Mouse (Mus musculus) neural tube, embryonic 15.5 days (tissue): Measurements from ENCODE around the gene Zfp300. TPM values are rescaled to one million over a fixed set of nuclear protein-coding genes. Genes with fewer than 3 reads are reported as not detected.

ENCODE experiments used
- ATAC-seq: fragments of 200-750 bp; cut with Nextera tagmentation; 2 replicates; pipeline ENCODE4 v1.8.0; 2017; ENCODE audit warnings: mild to moderate bottlenecking, moderate TSS enrichment, moderate library complexity; ENCODE audit not compliant: low FRiP score
- H3K27ac ChIP-seq: fragments of 300-500 bp; sonication (generic); replicated peaks from 2 replicates; pipeline ENCODE4 v1.5.1; 2015; ENCODE audit warnings: mild to moderate bottlenecking, inconsistent platforms
- H3K27me3 ChIP-seq: fragments of 300-500 bp; sonication (generic); replicated peaks from 2 replicates; pipeline ENCODE4 v1.6.1; 2015; ENCODE audit warnings: inconsistent platforms
- H3K36me3 ChIP-seq: fragments of 300-500 bp; sonication (generic); 2 replicates; pipeline ENCODE4 v1.6.1; 2015; ENCODE audit warnings: inconsistent platforms
- H3K4me1 ChIP-seq: fragments of 300-500 bp; sonication (generic); 2 replicates; pipeline ENCODE4 v1.6.1; 2015; ENCODE audit warnings: inconsistent platforms
- H3K4me2 ChIP-seq: fragments of 300-500 bp; sonication (generic); 2 replicates; pipeline ENCODE4 v1.6.1; 2015; ENCODE audit warnings: inconsistent platforms, mild to moderate bottlenecking, moderate library complexity
- H3K4me3 ChIP-seq: fragments of 300-500 bp; sonication (generic); replicated peaks from 2 replicates; pipeline ENCODE4 v1.5.1; 2015; ENCODE audit warnings: mild to moderate bottlenecking, inconsistent platforms
- H3K9ac ChIP-seq: fragments of 300-500 bp; sonication (generic); replicated peaks from 2 replicates; pipeline ENCODE4 v1.6.1; 2015; ENCODE audit warnings: mild to moderate bottlenecking, inconsistent platforms
- H3K9me3 ChIP-seq: fragments of 300-500 bp; sonication (generic); replicated peaks from 2 replicates; pipeline ENCODE4 v1.6.1; 2016; ENCODE audit warnings: inconsistent platforms
- WGBS: fragments of 180-500 bp; shearing (Covaris S2); methylation state at CpG from one replicate; pipeline ENCODE4 v1.1.7; 2015; ENCODE audit warnings: mixed read lengths; 5-methylcytosine and 5-hydroxymethylcytosine counted together
- polyA plus RNA-seq: library from polyadenylated mRNA; unstranded; fragments of >200 nt; fragmentation: Nextera tagmentation; extraction: Ambion mirVana; gene quantifications from 2 replicates; pipeline ENCODE4 v1.2.1, GENCODE M21; 2015

The Zfp300 gene
- 4.0 and 4.8 TPM in 2 replicates for polyA plus RNA-seq

DNA sequence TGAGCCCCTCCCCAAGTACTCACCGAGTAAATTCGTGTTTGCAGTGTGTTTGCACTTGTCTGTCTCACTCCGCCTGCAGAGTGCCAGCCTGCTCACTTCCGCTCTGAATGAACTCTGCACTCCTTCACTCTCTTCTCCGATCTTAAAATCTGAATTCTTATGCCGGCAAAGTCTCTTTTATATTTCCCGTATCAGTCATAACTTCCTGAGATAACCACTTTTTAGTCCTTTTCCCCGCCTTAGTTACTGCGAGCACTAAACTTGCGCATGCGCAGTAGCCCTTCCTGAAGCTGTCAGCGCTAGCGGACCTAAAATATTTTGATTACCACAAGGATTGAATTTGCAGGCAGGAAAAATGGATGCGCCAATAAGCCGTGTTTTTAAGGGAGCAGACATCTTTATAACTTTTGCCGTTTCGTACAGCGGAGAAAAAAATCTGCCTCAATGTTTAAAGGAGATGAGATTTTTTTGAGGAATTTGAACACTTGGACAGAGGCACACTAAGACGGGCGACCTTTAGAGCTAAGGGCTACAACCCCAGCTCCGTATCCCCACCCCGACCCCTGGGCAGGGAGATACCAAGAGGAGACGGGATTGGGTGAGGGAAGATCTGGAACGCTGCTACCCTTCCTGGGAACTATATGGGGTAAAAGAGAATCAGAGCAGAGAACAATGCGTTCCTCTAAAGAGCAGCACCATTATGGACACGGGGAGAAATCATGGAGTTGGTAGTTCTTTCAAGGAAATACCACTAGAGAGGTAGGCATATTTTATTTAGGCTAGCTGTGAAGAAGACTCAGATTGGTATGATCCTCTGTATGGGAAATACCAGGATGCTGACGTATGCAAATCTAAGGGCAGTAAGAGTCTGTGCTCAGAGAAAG, at the start of gene Zfp300:
Gene Zfp300 (minus strand): TSS at position 545 of the 884 bp plus-strand sequence.
- Histone ChIP-seq H3K4me2 (peak within 1 kb of the TSS; percentile 58), H3K9me3 (no peaks in the 10 kb centered on the region), H3K36me3 (no peaks in the 10 kb centered on the region), H3K4me3 (peak within 1 kb of the TSS; percentile 46), H3K4me1 (no peaks in the 10 kb centered on the region), H3K27me3 (no peaks in the 10 kb centered on the region), H3K9ac (peak within 1 kb of the TSS; percentile 53), H3K27ac (peak within 1 kb of the TSS; percentile 90)
- ATAC-seq, result peak; percentile 95
- WGBS, result 21% methylated on average over 27 of the region's 27 CpGs

DNA sequence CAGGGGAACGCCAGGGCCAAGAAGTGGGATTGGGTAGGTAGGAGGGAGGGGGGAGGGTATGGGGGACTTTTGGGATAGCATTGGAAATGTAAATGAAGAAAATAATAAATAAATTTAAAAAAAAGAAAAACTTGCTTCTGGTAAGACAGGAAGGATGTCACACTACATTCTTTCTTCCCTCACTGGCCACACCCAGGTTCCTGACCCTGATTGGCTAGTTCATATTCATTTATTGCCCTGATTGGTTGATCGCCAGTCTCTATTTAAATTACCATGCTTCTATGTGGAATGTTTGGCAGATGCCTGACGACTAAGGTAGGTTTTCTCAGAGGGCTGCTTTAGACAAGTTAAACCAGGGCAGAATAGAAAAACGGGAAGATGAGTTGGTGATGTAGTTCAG, 26.2 kb upstream of the Zfp300 start, which contains the start of gene Ssxa1:
Gene Ssxa1 (plus strand): TSS at position 301 of the 400 bp plus-strand sequence.
- 88% methylated on average over 4 of the region's 4 CpGs for WGBS
- Histone ChIP-seq H3K9me3 (no peaks in the 10 kb centered on the region), H3K36me3 (no peaks in the 10 kb centered on the region), H3K27me3 (no peaks in the 10 kb centered on the region), H3K4me3 (no peak within 1 kb of the TSS), H3K4me2 (no peak within 1 kb of the TSS), H3K4me1 (no peaks in the 10 kb centered on the region), H3K9ac (no peak within 1 kb of the TSS), H3K27ac (no peak within 1 kb of the TSS)
- no peak for ATAC-seq

DNA sequence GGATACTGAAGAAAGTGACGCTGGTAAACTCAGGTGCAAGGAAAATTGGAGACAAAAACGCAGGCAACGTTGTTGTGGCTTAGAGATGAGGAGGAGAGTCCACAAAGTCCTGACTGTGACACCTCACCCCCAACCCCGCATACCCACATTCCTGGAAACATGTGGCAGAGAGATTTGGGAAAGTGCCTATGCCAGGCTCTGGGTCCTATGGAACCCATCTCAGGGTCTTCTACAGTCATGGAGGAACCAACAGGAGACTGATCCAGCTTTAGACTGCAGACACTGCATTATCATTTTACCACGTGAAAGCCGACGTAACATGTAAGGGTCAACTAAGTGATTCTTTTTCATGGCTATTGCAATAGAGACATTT, 526 bp upstream of the Zfp300 start:
- ATAC-seq, result peak; percentile 54; the same call in 1 of the 2 replicates
- Histone ChIP-seq H3K4me2 (peak overlapping the region; percentile 58), H3K27ac (peak overlapping the region; percentile 90), H3K27me3 (no peaks in the 10 kb centered on the region), H3K4me3 (peak overlapping the region; percentile 46), H3K9me3 (no peaks in the 10 kb centered on the region), H3K9ac (peak overlapping the region; percentile 53; the same call in 1 of the 2 replicates), H3K4me1 (no peaks in the 10 kb centered on the region), H3K36me3 (no peaks in the 10 kb centered on the region)
- 50% methylated on average over 7 of the region's 7 CpGs for WGBS

DNA sequence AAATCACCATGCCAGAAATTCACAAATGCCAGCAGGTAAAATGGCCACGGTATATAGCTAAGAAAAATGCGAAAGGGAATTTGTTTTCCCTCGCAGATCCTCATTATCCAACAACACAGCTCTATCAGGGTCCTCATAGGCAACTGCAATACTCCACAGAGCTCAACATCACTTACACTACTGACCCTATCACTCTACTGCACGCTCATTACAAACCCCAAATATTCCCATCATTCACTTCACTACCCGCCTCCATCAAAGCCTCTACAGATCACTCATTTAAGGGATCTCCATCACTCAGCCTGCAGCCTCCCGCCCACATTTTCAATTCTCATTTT, 713 bp downstream of the Zfp300 start:
- Histone ChIP-seq H3K27ac (peak overlapping the region; percentile 90), H3K27me3 (no peaks in the 10 kb centered on the region), H3K4me1 (no peaks in the 10 kb centered on the region), H3K4me2 (peak overlapping the region; percentile 58), H3K9ac (peak overlapping the region; percentile 53), H3K9me3 (no peaks in the 10 kb centered on the region), H3K36me3 (peaks cover 2% of the 10 kb centered on the region), H3K4me3 (peak overlapping the region; percentile 46)
- WGBS, result 42% methylated on average over 6 of the region's 6 CpGs
- peak; percentile 62 for ATAC-seq

DNA sequence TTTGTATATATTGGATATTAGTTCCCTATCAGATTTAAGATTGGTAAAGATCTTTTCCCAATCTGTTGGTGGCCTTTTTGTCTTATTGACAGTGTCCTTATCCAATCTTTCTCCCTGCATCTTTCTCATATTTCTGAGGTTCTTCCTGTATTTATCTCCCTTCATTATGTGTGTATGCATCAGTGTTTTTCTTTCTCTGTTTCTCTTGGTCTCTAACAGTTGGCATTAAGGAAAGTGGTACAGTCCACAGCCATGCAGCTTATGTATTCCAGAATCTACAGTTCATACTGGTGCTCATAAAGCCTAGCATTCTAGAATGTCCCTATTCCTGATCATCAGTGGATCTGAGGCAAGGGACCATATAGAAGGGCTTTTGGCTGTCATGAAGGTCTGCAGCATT, 21.2 kb downstream of the Zfp300 start, which contains the start of gene Spaca5:
Gene Spaca5 (plus strand): TSS at position 301 of the 400 bp plus-strand sequence.
- H3K9me3 ChIP-seq, result no peaks in the 10 kb centered on the region
- H3K9ac ChIP-seq, result no peak within 1 kb of the TSS
- no peak within 1 kb of the TSS for H3K27ac ChIP-seq
- no peak within 1 kb of the TSS for H3K4me2 ChIP-seq
- H3K4me3 ChIP-seq, result no peak within 1 kb of the TSS
- no peaks in the 10 kb centered on the region for H3K36me3 ChIP-seq
- H3K4me1 ChIP-seq, result no peaks in the 10 kb centered on the region
- ATAC-seq, result no peak
- no peaks in the 10 kb centered on the region for H3K27me3 ChIP-seq

DNA sequence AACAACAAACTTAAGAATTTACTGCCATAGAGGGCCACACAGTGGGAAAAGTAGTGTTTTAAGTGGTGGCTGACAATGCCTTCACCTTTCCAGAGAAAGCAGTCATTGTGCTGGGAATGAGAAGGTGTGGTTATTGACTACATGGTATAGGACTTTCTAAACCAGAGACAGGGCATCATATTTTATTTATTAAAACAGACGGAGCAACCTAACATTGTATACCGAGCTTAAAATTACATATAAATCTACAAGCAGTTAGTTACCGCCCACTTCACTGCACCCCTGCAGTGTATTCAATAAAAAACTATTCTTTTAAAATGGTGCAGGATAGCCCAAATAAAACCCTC, 26.8 kb downstream of the Zfp300 start:
- Histone ChIP-seq H3K9ac (peak overlapping the region; percentile 32; the same call in 1 of the 2 replicates), H3K9me3 (no peaks in the 10 kb centered on the region), H3K4me3 (peak overlapping the region; percentile 51), H3K27me3 (no peaks in the 10 kb centered on the region), H3K4me1 (no peaks in the 10 kb centered on the region), H3K27ac (peak overlapping the region; percentile 72), H3K36me3 (no peaks in the 10 kb centered on the region), H3K4me2 (peak overlapping the region; percentile 49)
- peak; percentile 42; the same call in 1 of the 2 replicates for ATAC-seq
- 67% methylated on average over 3 of the region's 3 CpGs for WGBS

DNA sequence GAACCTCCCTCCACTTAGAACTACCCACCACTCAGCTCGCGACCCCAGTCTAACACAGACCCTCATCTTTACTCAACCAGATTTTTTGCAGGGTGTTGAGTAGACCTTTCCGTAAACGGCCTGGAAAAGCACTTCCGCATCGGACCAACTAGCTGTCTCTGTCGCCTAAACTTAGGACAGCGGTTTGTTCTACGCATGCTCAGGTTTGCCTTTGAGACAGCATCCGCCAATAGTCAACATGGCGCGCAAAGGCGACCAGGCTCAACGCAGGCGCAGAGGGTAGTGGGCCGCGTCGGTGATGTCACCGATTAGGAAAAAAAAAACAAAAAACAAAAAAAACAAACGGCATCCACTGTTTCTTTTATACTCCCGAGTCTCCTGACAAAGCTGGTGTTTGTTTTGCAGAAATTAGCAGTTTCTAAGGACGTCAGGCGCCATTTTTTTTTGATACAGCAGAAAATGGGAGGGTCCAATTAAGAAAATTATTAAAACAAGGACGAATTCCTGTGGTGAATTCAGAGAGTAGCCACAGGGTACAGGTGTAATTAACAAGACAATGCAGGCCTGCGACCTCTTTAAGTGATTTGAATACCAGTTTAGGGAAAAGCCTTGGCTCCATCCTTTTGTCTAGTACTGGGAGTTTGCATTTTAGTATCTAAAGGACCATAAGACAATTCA, 27.3 kb downstream of the Zfp300 start, which contains the start of gene Zfp182:
Gene Zfp182 (minus strand): TSS at position 451 of the 678 bp plus-strand sequence.
- peak within 1 kb of the TSS; percentile 49 for H3K9ac ChIP-seq
- peak within 1 kb of the TSS; percentile 57 for H3K4me2 ChIP-seq
- no peaks in the 10 kb centered on the region for H3K4me1 ChIP-seq
- H3K27ac ChIP-seq, result peak within 1 kb of the TSS; percentile 72
- H3K9me3 ChIP-seq, result no peaks in the 10 kb centered on the region
- no peaks in the 10 kb centered on the region for H3K36me3 ChIP-seq
- H3K27me3 ChIP-seq, result no peaks in the 10 kb centered on the region
- WGBS, result 19% methylated on average over 25 of the region's 25 CpGs
- peak; percentile 97 for ATAC-seq
- peak within 1 kb of the TSS; percentile 51 for H3K4me3 ChIP-seq

DNA sequence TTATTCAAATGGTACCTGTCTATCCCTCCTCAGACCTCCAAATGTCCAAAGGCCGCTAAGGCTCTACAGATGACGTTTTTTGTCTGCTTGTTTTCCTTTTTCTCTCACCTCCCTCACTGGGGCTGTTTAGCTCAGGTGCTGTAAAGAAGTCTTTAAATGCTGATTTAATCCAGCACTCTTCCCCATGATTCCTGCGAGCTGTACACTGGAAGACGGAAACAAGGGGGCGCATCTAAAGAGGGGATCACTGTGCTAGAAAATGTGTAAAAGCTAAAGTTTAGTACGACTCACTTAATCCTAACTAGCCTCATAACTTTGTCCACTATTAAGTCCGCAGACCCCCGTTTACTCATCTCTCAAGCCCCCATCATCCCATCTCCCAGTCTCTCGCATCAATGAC, 27.9 kb downstream of the Zfp300 start:
- Histone ChIP-seq H3K9ac (peak overlapping the region; percentile 49), H3K4me1 (no peaks in the 10 kb centered on the region), H3K4me2 (peak overlapping the region; percentile 57), H3K27ac (peak overlapping the region; percentile 65), H3K27me3 (no peaks in the 10 kb centered on the region), H3K4me3 (peak overlapping the region; percentile 51), H3K9me3 (no peaks in the 10 kb centered on the region), H3K36me3 (no peaks in the 10 kb centered on the region)
- WGBS, result 31% methylated on average over 9 of the region's 9 CpGs
- ATAC-seq, result peak; percentile 67

Other genes starting within 250 kb of the Zfp300 start
- 5.8 and 8.2 TPM in 2 replicates for gene Timp1, start 219.4 kb downstream of the Zfp300 start, polyA plus RNA-seq
- 85.6 and 96.9 TPM in 2 replicates for gene Syn1, start 168.5 kb downstream of the Zfp300 start, polyA plus RNA-seq
- gene Cfp, start 158.0 kb downstream of the Zfp300 start, polyA plus RNA-seq, result 5.5 and 5.6 TPM in 2 replicates
- 16.5 and 16.6 TPM in 2 replicates for gene Elk1, start 138.9 kb downstream of the Zfp300 start, polyA plus RNA-seq
- gene Uxt, start 127.5 kb downstream of the Zfp300 start, polyA plus RNA-seq, result 32.0 and 33.0 TPM in 2 replicates
- gene Zfp182, start 27.2 kb downstream of the Zfp300 start, polyA plus RNA-seq, result 6.9 and 7.2 TPM in 2 replicates
- not detected in 2 replicates for gene Spaca5, start 21.1 kb downstream of the Zfp300 start, polyA plus RNA-seq
- not detected in 2 replicates for gene Ssxa1, start 26.3 kb upstream of the Zfp300 start, polyA plus RNA-seq
- not detected in 2 replicates for gene Gm21876, start 86.1 kb upstream of the Zfp300 start, polyA plus RNA-seq